Mouse (Mus musculus): Measurements from ENCODE around the gene Gm15217. TPM values are rescaled to one million over a fixed set of nuclear protein-coding genes. Genes with fewer than 3 reads are reported as not detected.

Gm15217 gene
- polyA plus RNA-seq, 1 experiment, result not detected

- no peaks in the 10 kb centered on the region for H3K79me2 ChIP-seq (ENCODE audit: control insufficient read depth, insufficient read depth)
- peaks cover 35% of the 10 kb centered on the region for H3K27me3 ChIP-seq (ENCODE audit: control insufficient read depth, insufficient read depth, insufficient read length)
- TF ChIP-seq POLR2A (IDR thresholded peaks at IDR 0.05; ENCODE audit: insufficient read length, low read depth), result no peak
- TF ChIP-seq TCF12 (IDR thresholded peaks at IDR 0.05; ENCODE audit: insufficient read depth, poor library complexity, severe bottlenecking), result no peak
- no peak for TF ChIP-seq TCF3 (IDR thresholded peaks at IDR 0.05; ENCODE audit: insufficient read length, low read depth)
- TF ChIP-seq USF1 (IDR thresholded peaks at IDR 0.05; ENCODE audit: low read depth), result no peak
- no peak overlapping the region for H3K4me3 ChIP-seq
- no peaks in the 10 kb centered on the region for H3K36me3 ChIP-seq (ENCODE audit: control insufficient read depth, insufficient read depth)
- H3ac ChIP-seq (ENCODE audit: control insufficient read depth, insufficient read length), result no peak overlapping the region
- no peak overlapping the region for H3K4me2 ChIP-seq (ENCODE audit: low read depth)
Observed at GRCm38 (mm10) chr14:46389438-46390248, 10.4 kb downstream of the Gm15217 start.

GRCm38 (mm10) chr14:46390249-46390775 is 11.1 kb downstream of the Gm15217 start, which contains the start of gene Bmp4:
Gene Bmp4 (minus strand): TSS chr14:46390669.
- TF ChIP-seq POLR2A (IDR thresholded peaks at IDR 0.05; ENCODE audit: insufficient read length, low read depth) (no peak), SRF (IDR thresholded peaks at IDR 0.05; ENCODE audit: control insufficient read depth, insufficient read length, low read depth) (no peak), POLR2AphosphoS2 (IDR thresholded peaks at IDR 0.05; ENCODE audit: insufficient read length, low read depth) (no peak), USF1 (IDR thresholded peaks at IDR 0.05; ENCODE audit: low read depth) (no peak), TCF12 (IDR thresholded peaks at IDR 0.05; ENCODE audit: insufficient read depth, poor library complexity, severe bottlenecking) (no peak), REST (IDR thresholded peaks at IDR 0.05; ENCODE audit: insufficient read depth, insufficient read length) (no peak), CEBPB (IDR thresholded peaks at IDR 0.05; ENCODE audit: insufficient read depth, poor library complexity, severe bottlenecking) (no peak), E2F4 (IDR thresholded peaks at IDR 0.05; ENCODE audit: insufficient read depth) (no peak), MYOD1 (IDR thresholded peaks at IDR 0.05; ENCODE audit: control insufficient read depth in 1 of 3, insufficient read length in 2 of 3, low read depth in 2 of 3) (no peak), TCF3 (IDR thresholded peaks at IDR 0.05; ENCODE audit: insufficient read length, low read depth) (no peak), MAX (IDR thresholded peaks at IDR 0.05; ENCODE audit: low read depth) (no peak), MYOG (IDR thresholded peaks at IDR 0.05; ENCODE audit: control insufficient read depth in 1 of 3, insufficient read depth in 1 of 3, insufficient read length in 2 of 3, low read depth in 2 of 3) (no peak)
- H3K27me3 ChIP-seq (ENCODE audit: control insufficient read depth, insufficient read depth, insufficient read length), result peaks cover 33% of the 10 kb centered on the region
- H3K36me3 ChIP-seq (ENCODE audit: control insufficient read depth, insufficient read depth), result no peaks in the 10 kb centered on the region
- H3ac ChIP-seq (ENCODE audit: control insufficient read depth, insufficient read length), result no peak within 1 kb of the TSS
- H3K4me3 ChIP-seq, result no peak within 1 kb of the TSS
- H3K4me2 ChIP-seq (ENCODE audit: low read depth), result no peak within 1 kb of the TSS
- no peaks in the 10 kb centered on the region for H3K79me2 ChIP-seq (ENCODE audit: control insufficient read depth, insufficient read depth)

GRCm38 (mm10) chr14:46391621-46392170 is 12.5 kb downstream of the Gm15217 start:
- no peak overlapping the region for H3K4me3 ChIP-seq
- peaks cover 27% of the 10 kb centered on the region for H3K27me3 ChIP-seq (ENCODE audit: control insufficient read depth, insufficient read depth, insufficient read length)
- H3ac ChIP-seq (ENCODE audit: control insufficient read depth, insufficient read length), result no peak overlapping the region
- H3K36me3 ChIP-seq (ENCODE audit: control insufficient read depth, insufficient read depth), result no peaks in the 10 kb centered on the region
- TF ChIP-seq MAX (IDR thresholded peaks at IDR 0.05; ENCODE audit: low read depth) (no peak), E2F4 (IDR thresholded peaks at IDR 0.05; ENCODE audit: insufficient read depth) (no peak), CEBPB (IDR thresholded peaks at IDR 0.05; ENCODE audit: insufficient read depth, poor library complexity, severe bottlenecking) (no peak), POLR2A (IDR thresholded peaks at IDR 0.05; ENCODE audit: insufficient read length, low read depth) (no peak), TCF12 (IDR thresholded peaks at IDR 0.05; ENCODE audit: insufficient read depth, poor library complexity, severe bottlenecking) (no peak), TCF3 (IDR thresholded peaks at IDR 0.05; ENCODE audit: insufficient read length, low read depth) (no peak), MYOD1 (IDR thresholded peaks at IDR 0.05; ENCODE audit: control insufficient read depth in 1 of 3, insufficient read length in 2 of 3, low read depth in 2 of 3) (no peak), REST (IDR thresholded peaks at IDR 0.05; ENCODE audit: insufficient read depth, insufficient read length) (no peak), MYOG (IDR thresholded peaks at IDR 0.05; ENCODE audit: control insufficient read depth in 1 of 3, insufficient read depth in 1 of 3, insufficient read length in 2 of 3, low read depth in 2 of 3) (no peak), SRF (IDR thresholded peaks at IDR 0.05; ENCODE audit: control insufficient read depth, insufficient read length, low read depth) (no peak), USF1 (IDR thresholded peaks at IDR 0.05; ENCODE audit: low read depth) (no peak), POLR2AphosphoS2 (IDR thresholded peaks at IDR 0.05; ENCODE audit: insufficient read length, low read depth) (no peak)
- H3K4me2 ChIP-seq (ENCODE audit: low read depth), result no peak overlapping the region
- H3K79me2 ChIP-seq (ENCODE audit: control insufficient read depth, insufficient read depth), result no peaks in the 10 kb centered on the region

- Histone ChIP-seq H3K4me2 (ENCODE audit: low read depth) (no peak overlapping the region), H3K79me2 (ENCODE audit: control insufficient read depth, insufficient read depth) (no peaks in the 10 kb centered on the region), H3K36me3 (ENCODE audit: control insufficient read depth, insufficient read depth) (no peaks in the 10 kb centered on the region), H3ac (ENCODE audit: control insufficient read depth, insufficient read length) (no peak overlapping the region), H3K4me3 (no peak overlapping the region), H3K27me3 (ENCODE audit: control insufficient read depth, insufficient read depth, insufficient read length) (no peaks in the 10 kb centered on the region)
- TF ChIP-seq MYOG (IDR thresholded peaks at IDR 0.05; ENCODE audit: control insufficient read depth in 1 of 3, insufficient read depth in 1 of 3, insufficient read length in 2 of 3, low read depth in 2 of 3), result no peak
- TF ChIP-seq E2F4 (IDR thresholded peaks at IDR 0.05; ENCODE audit: insufficient read depth), result no peak
- TF ChIP-seq TCF12 (IDR thresholded peaks at IDR 0.05; ENCODE audit: insufficient read depth, poor library complexity, severe bottlenecking), result no peak
- TF ChIP-seq SRF (IDR thresholded peaks at IDR 0.05; ENCODE audit: control insufficient read depth, insufficient read length, low read depth), result no peak
- TF ChIP-seq POLR2A (IDR thresholded peaks at IDR 0.05; ENCODE audit: insufficient read length, low read depth), result no peak
- TF ChIP-seq USF1 (IDR thresholded peaks at IDR 0.05; ENCODE audit: low read depth), result no peak
- no peak for TF ChIP-seq TCF3 (IDR thresholded peaks at IDR 0.05; ENCODE audit: insufficient read length, low read depth)
- no peak for TF ChIP-seq POLR2AphosphoS2 (IDR thresholded peaks at IDR 0.05; ENCODE audit: insufficient read length, low read depth)
Observed at GRCm38 (mm10) chr14:46398091-46398695, 19.0 kb downstream of the Gm15217 start.
